Mouse (Mus musculus): ENCODE measurements around the gene Wls. TPM values are rescaled to one million over a fixed set of nuclear protein-coding genes. Genes with fewer than 3 reads are reported as not detected.
A peak's percentile ranks its signal among the peaks of the same experiment; 100 is the strongest.

Gene Wls
- total and polyA plus RNA-seq, 2 experiments from 2014 or later: 40.6 to 55.7 TPM

DNA sequence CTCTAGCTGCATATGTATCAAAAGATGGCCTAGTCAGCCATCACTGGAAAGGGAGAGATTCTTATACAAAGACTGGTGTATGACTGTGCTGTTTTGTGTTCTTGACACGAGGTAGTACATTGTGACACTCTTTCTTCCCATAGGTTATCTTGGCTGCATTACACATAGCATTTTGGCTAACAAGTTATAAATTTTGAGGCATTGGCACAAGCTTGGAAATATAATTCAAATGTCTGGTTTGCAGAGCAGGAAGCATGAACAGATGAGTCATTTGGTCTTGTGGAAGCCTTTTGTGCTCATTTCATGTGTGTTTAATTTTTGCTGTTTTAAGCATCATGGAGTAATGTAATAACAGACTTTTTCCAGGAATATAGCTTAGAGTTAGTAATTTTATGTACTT lies 26.2 kb downstream of the Wls start:
- Histone ChIP-seq H3K27me3 (ENCODE audit: insufficient read depth, low read length) (no peaks in the 10 kb centered on the region), H3K4me2 (ENCODE audit: low read depth, low read length, poor library complexity, severe bottlenecking) (no peak overlapping the region), H3K9ac (replicated peaks; ENCODE audit: low read length, poor library complexity, severe bottlenecking) (no peak overlapping the region), H3K4me3 (ENCODE audit: low read depth, low read length) (no peak overlapping the region), H3K36me3 (ENCODE audit: insufficient read depth, low read length) (no peaks in the 10 kb centered on the region), H3K27ac (ENCODE audit: low read depth, low read length) (no peak overlapping the region), H3K4me1 (ENCODE audit: insufficient read depth, low read length) (no peaks in the 10 kb centered on the region), H3K9me3 (ENCODE audit: low read length) (no peaks in the 10 kb centered on the region)
- no peak for ATAC-seq (ENCODE audit: low FRiP score)
- WGBS: 92% methylated on average over 1 of the region's 1 CpGs
- no peak for DNase-seq (ENCODE audit: low spot score)
- no peak for TF ChIP-seq CTCF (IDR thresholded peaks at IDR 0.05)

- no peaks in the 10 kb centered on the region for H3K9me3 ChIP-seq (ENCODE audit: low read length)
- H3K4me1 ChIP-seq (ENCODE audit: insufficient read depth, low read length): no peaks in the 10 kb centered on the region
- H3K4me2 ChIP-seq (ENCODE audit: low read depth, low read length, poor library complexity, severe bottlenecking): no peak overlapping the region
- DNase-seq (ENCODE audit: low spot score): no peak
- no peaks in the 10 kb centered on the region for H3K36me3 ChIP-seq (ENCODE audit: insufficient read depth, low read length)
- no peak overlapping the region for H3K9ac ChIP-seq (replicated peaks; ENCODE audit: low read length, poor library complexity, severe bottlenecking)
- no peak overlapping the region for H3K27ac ChIP-seq (ENCODE audit: low read depth, low read length)
- TF ChIP-seq CTCF (IDR thresholded peaks at IDR 0.05): no peak
- H3K27me3 ChIP-seq (ENCODE audit: insufficient read depth, low read length): no peaks in the 10 kb centered on the region
- ATAC-seq (ENCODE audit: low FRiP score): no peak
- H3K4me3 ChIP-seq (ENCODE audit: low read depth, low read length): no peak overlapping the region
Measured at GRCm38 (mm10) chr3:159878983-159879382, 39.5 kb downstream of the Wls start.

GRCm38 (mm10) chr3:159883325-159883724 lies 43.9 kb downstream of the Wls start:
- TF ChIP-seq CTCF (IDR thresholded peaks at IDR 0.05): no peak
- Histone ChIP-seq H3K4me2 (ENCODE audit: low read depth, low read length, poor library complexity, severe bottlenecking) (no peak overlapping the region), H3K4me3 (ENCODE audit: low read depth, low read length) (no peak overlapping the region), H3K9me3 (ENCODE audit: low read length) (no peaks in the 10 kb centered on the region), H3K4me1 (ENCODE audit: insufficient read depth, low read length) (peaks cover 4% of the 10 kb centered on the region; the same call in 1 of the 2 replicates), H3K27me3 (ENCODE audit: insufficient read depth, low read length) (no peaks in the 10 kb centered on the region), H3K27ac (ENCODE audit: low read depth, low read length) (no peak overlapping the region), H3K36me3 (ENCODE audit: insufficient read depth, low read length) (no peaks in the 10 kb centered on the region), H3K9ac (replicated peaks; ENCODE audit: low read length, poor library complexity, severe bottlenecking) (no peak overlapping the region)
- ATAC-seq (ENCODE audit: low FRiP score): no peak
- 15% methylated on average over 2 of the region's 2 CpGs for WGBS
- DNase-seq (ENCODE audit: low spot score): no peak

GRCm38 (mm10) chr3:159884802-159885201 lies 45.3 kb downstream of the Wls start:
- no peak overlapping the region for H3K4me3 ChIP-seq (ENCODE audit: low read depth, low read length)
- ATAC-seq (ENCODE audit: low FRiP score) (peak; percentile 39; the same call in 1 of the 2 replicates), DNase-seq (ENCODE audit: low spot score) (no peak)
- no peaks in the 10 kb centered on the region for H3K36me3 ChIP-seq (ENCODE audit: insufficient read depth, low read length)
- no peak overlapping the region for H3K9ac ChIP-seq (replicated peaks; ENCODE audit: low read length, poor library complexity, severe bottlenecking)
- H3K27me3 ChIP-seq (ENCODE audit: insufficient read depth, low read length): no peaks in the 10 kb centered on the region
- no peak for TF ChIP-seq CTCF (IDR thresholded peaks at IDR 0.05)
- no peaks in the 10 kb centered on the region for H3K9me3 ChIP-seq (ENCODE audit: low read length)
- H3K27ac ChIP-seq (ENCODE audit: low read depth, low read length): peak overlapping the region; percentile 44
- no peak overlapping the region for H3K4me2 ChIP-seq (ENCODE audit: low read depth, low read length, poor library complexity, severe bottlenecking)
- peaks cover 4% of the 10 kb centered on the region; the same call in 1 of the 2 replicates for H3K4me1 ChIP-seq (ENCODE audit: insufficient read depth, low read length)

- DNase-seq (ENCODE audit: low spot score) (peak; percentile 93), ATAC-seq (ENCODE audit: low FRiP score) (peak; percentile 93)
- no peak overlapping the region for H3K4me2 ChIP-seq (ENCODE audit: low read depth, low read length, poor library complexity, severe bottlenecking)
- H3K36me3 ChIP-seq (ENCODE audit: insufficient read depth, low read length): no peaks in the 10 kb centered on the region
- TF ChIP-seq CTCF (IDR thresholded peaks at IDR 0.05): no peak
- peak overlapping the region; percentile 44 for H3K27ac ChIP-seq (ENCODE audit: low read depth, low read length)
- H3K27me3 ChIP-seq (ENCODE audit: insufficient read depth, low read length): no peaks in the 10 kb centered on the region
- no peaks in the 10 kb centered on the region for H3K9me3 ChIP-seq (ENCODE audit: low read length)
- WGBS: 7% methylated on average over 3 of the region's 3 CpGs
- H3K4me1 ChIP-seq (ENCODE audit: insufficient read depth, low read length): peaks cover 4% of the 10 kb centered on the region; the same call in 1 of the 2 replicates
- no peak overlapping the region for H3K4me3 ChIP-seq (ENCODE audit: low read depth, low read length)
- H3K9ac ChIP-seq (replicated peaks; ENCODE audit: low read length, poor library complexity, severe bottlenecking): no peak overlapping the region
Measured at GRCm38 (mm10) chr3:159885271-159885670, 45.8 kb downstream of the Wls start.

- no peaks in the 10 kb centered on the region for H3K27me3 ChIP-seq (ENCODE audit: insufficient read depth, low read length)
- peak overlapping the region; percentile 57; the same call in 1 of the 2 replicates for H3K27ac ChIP-seq (ENCODE audit: low read depth, low read length)
- no peak overlapping the region for H3K4me2 ChIP-seq (ENCODE audit: low read depth, low read length, poor library complexity, severe bottlenecking)
- no peaks in the 10 kb centered on the region for H3K9me3 ChIP-seq (ENCODE audit: low read length)
- peaks cover 4% of the 10 kb centered on the region; the same call in 1 of the 2 replicates for H3K4me1 ChIP-seq (ENCODE audit: insufficient read depth, low read length)
- no peak overlapping the region for H3K4me3 ChIP-seq (ENCODE audit: low read depth, low read length)
- TF ChIP-seq CTCF (IDR thresholded peaks at IDR 0.05): no peak
- no peak overlapping the region for H3K9ac ChIP-seq (replicated peaks; ENCODE audit: low read length, poor library complexity, severe bottlenecking)
- DNase-seq (ENCODE audit: low spot score) (peak; percentile 39), ATAC-seq (ENCODE audit: low FRiP score) (peak; percentile 19; the same call in 1 of the 2 replicates)
- no peaks in the 10 kb centered on the region for H3K36me3 ChIP-seq (ENCODE audit: insufficient read depth, low read length)
- WGBS: 2% methylated on average over 1 of the region's 1 CpGs
Measured at GRCm38 (mm10) chr3:159885781-159886400, 46.4 kb downstream of the Wls start.
